Mouse (Mus musculus) spleen, postnatal 14 days (tissue): ENCODE measurements around the gene Rce1.
"Not testable (repeated sequence)": the region's sequence is repeated elsewhere in the genome, so short reads cannot be mapped to it uniquely, and the experiment has no call there.

Experiments
- DNase-seq, 2 experiments: peaks; one replicate each; pipeline ENCODE4 v3.0.0; 2021 to 2022; ENCODE audit warnings: low spot score in 2 of 2

Rce1 gene

DNA sequence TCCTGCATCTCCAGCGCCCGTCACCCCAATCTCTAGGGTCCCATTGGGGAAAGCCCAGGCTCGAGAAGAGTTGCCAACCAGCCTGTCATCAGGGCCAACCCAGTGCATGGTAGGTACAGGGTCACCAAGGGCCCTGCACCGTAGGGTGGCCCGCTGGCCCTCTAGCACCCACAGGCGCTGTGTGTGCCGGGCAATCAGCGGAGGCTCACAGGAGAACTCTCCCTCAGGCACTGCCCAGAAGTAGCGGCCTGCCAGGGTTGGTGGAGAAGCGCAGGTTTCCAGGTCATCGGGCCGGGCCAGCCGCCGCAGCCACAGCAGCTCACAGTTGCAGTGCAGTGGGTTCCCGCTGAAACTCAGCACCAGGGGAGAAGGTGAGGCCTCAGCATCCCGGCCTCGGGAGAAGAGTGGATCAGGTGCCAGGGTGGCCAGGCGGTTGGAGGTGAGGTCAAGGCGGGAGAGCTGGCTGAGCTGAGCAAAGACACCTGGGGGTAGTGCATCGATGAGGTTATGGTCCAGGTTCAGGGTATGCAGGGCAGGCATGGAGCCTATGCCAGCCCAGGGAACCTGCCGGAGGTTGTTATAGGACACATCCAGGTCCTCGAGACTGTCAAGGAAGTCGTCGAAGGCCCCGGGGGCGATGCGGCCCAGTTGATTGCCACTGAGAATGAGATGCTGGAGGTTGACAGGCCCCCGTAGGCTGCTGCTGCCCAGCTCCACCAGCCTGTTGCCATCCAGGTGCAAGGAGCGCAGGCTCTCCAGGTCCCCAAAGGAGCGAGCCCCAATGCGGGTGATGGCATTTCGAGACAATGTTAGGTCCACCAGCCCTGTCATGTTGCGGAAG lies 11.8 kb downstream of the Rce1 start:
- no peak for DNase-seq

DNA sequence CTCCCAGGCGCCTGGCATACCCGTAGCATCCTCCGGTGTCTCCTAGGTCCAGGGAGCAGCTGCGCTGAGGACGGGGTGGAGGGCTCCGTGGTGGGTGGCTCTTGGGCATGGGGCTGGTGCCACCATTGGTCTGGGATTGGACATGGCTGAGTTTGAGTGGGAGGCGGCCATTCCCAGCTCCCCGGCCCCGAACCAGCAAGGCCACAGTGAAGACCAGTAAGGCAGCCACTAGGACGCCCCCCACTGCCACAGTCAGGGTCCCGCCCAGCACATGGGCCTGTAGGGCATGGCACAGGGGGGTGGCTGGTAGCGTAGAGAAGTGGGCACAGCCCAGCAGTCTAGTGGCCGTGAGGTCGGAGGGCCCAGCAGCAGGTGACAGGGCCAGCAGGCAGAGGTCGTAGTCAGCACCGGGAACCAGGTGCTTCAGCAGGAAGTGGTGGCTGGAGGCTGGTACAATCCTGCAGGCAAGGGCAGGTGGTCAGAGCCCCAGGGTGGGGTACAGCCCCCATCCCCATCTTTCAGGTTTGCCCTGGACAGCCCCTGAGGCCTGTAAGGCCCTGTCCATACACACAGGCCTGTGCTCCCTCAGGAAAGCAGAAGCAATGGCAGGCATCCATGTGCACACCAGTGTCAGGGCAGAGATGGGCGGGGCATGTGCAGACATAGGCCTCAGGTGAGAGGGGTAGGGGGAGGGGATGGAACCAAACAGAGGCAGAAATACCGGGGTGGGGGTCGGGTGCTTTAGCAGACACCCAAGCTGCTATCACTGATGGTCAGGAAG lies 13.1 kb downstream of the Rce1 start:
- DNase-seq, result no peak

DNA sequence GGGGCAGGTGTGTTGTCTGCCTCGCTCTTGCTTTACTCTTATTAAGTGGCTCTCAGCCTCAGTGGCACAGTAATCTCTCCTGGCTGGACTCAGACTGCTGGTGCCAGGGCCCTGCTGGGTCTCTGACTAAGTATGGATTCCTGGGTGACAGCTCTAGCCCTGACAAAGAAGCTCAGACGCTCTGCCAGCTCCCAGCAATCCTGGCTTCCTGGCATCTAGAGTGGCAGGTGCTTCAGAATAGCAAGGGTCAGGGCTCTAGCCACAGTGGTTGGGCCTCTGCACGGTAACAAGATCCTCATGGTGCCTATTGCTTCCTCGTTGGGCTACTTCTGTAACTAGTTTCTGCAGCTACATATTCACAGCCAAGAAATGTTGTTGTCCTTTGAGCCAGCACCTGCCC lies 15.3 kb downstream of the Rce1 start:
- no peak for DNase-seq

DNA sequence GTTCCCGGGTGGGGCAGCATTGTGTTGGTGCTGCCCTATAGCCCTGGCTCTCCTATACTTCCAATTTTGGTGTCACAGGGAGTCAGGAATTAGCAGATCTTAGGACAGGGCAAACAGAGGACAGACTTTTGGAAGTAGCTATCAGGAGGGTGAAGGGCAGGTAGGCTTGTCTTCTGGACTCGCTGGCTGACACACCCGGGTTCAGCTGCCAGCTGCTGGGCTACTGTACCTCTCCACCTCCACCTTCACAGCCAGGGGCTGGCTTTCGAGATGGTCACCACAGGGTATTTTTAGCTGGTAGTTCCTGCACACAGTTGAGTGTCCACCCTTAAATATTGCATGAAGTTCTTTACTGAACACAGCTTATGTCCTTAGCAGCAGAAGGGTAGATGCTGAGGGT lies 16.9 kb downstream of the Rce1 start:
- no peak for DNase-seq

DNA sequence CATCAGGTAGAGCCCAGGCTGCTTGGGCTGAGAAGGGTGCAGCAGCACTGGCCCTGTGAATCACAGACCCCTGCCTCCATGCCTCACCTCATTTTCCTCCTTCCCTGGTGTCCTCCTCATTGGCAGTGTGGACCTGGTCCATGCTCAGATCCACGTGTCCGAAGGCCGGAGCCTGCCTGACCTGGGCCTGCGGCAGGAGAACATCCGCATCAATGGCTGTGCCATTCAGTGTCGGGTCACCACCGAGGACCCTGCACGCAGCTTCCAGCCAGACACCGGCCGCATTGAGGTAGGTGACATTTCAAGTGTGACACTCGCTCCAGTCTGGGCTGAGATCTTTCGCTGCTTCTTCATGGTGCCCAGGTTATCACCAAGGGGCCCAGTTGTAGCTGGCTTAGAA lies 18.0 kb downstream of the Rce1 start:
- no peak for DNase-seq

DNA sequence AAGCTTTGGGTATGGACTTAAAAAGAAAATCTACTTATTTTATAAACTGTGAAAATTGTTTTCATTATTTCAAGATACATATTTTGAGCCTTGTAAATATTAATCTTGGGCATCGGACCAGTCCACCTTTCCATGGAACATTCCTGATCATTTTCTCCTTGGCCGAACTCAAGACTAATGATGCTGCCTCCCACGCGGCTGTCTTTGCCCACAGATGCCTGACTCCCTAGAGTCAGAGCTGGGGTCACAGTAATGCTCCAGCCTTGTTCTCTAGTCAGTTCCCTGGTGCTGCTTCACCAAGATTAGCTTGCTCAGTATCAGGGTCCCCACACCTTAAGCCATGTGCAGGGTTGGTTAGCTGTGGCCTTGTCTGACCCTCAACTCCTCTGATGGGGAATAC lies 19.8 kb downstream of the Rce1 start:
- DNase-seq, result no peak

DNA sequence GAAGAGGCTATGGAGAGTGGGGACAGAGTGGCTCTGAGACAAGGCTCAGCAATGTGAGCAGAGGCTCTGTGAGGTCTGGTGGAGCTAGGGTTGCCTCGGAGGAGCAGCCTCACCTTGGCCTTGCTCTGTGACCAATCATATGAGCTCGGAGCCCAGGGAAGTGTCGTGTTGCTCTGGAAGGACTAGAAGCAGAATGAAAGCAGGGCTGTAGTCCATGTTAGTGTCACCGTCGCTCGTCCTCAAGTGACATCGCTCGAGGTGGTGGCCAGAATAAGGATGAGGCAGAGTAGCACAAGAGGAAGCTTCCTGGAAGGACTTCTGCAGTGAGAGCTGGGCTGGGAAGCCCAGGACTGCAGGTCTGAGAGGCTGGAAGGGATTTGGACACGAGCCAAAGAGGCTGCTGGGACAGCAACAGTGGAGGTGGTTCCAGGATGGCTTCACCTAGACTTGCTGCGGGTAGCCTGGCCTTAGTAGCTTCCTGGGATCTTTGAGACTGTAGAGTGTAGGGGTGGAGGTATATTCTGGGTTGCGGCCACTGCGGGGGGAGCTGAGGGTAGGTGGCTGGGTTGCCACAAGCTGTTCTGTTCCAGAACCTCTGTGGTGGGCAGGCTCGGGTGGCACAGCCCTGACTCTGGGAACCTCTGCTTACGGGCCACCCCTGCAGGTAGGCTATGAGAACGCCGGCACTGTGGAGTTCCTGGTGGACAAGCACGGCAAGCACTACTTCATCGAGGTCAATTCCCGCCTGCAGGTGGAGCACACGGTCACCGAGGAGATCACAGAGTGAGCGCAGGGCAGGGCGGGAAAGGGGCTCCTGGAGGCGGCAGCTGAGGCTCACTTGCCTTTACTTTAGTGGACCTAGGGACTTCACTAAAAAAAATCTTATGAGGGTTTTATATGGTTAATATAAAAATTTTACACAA lies 21.4 kb downstream of the Rce1 start:
- DNase-seq, result peak in 1 of 2 experiments; percentile 28

DNA sequence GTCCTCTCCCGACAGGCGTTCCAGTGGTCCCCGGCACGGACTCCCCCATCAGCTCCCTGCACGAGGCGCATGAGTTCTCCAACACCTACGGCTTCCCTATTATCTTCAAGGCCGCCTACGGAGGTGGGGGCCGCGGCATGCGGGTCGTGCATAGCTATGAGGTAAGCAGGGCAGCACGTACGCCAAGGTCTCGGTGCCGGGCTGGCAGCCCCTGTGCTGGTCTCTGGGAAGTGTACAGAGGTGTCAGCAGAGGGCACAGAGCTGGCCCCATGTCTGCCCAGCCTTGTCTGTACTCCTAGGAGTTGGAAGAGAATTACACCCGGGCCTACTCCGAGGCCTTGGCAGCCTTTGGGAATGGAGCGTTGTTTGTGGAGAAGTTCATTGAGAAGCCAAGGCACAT lies 23.0 kb downstream of the Rce1 start:
- no peak for DNase-seq

DNA sequence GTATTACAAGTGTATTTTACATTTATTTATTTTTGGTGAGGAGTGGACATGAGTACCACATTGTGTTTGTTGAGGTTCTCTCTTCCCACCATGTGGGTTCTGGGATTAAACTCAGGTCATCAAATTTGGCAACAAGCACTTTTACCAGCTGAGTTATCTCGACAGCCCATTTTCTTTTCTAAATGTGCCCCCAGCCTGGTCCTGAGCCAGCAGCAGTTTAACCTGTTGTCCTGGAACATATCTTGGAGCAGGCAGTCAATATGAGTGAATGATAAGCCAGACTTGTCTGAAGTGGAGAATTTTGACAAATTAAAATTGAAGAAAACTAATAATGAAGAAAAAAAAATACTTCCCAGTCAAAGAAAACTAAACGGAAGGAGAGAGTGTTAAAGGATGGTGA lies 29.4 kb downstream of the Rce1 start:
- DNase-seq, result no peak

DNA sequence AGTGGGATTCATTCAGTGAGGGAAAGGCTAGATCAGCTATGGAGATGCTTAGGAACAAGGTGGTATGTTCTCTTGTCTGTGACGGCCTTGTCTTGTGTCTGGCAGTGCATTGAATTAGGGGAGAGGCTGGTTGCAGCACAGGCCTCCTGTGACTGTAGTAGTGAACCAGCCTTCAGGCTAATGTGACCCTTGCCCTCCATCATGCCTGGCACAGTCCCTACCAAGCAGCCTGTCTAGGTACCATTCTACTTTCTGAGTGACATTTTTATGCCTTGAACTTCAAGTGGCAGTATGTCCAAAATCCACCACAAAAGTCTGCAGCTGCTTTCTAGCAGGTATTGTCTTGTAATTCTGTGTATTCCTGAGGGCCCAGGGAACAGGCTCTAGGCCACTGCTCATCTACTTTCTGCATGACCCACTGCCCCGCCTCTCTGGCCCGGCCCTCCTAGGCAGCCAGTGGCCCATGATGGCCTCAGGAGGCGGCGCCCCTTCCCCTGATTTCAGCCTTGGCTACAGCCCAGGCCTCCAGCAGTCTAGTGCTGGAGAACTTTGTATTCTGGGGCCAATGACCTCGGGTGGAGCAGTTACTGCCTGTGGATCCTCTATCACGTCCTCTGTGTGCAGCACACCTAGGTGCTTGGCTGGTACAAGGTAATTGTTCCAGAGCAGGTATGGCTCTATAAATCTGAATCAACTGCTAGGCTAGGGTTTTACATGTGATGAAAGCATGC lies 31.5 kb downstream of the Rce1 start:
- DNase-seq, result no peak

DNA sequence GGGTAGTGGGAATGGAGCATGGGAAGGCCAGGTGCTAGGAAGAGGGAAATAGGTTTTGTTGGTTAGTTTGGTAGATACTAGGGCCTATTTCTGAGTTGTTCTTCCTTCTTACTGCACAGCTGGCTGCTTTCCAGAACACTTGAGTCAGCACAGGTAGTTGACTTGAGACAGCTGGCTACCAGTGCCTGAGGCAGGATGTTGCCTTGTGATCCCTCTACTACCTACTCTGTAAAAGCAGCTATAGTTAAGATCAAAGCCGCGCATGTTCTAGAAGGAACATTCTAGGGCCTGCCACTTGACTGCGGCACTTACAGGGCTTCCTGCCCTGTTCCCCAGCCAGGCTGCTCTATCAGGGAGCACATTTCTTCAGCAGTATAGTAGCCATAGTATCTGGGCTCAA lies 35.4 kb downstream of the Rce1 start:
- no peak for DNase-seq

DNA sequence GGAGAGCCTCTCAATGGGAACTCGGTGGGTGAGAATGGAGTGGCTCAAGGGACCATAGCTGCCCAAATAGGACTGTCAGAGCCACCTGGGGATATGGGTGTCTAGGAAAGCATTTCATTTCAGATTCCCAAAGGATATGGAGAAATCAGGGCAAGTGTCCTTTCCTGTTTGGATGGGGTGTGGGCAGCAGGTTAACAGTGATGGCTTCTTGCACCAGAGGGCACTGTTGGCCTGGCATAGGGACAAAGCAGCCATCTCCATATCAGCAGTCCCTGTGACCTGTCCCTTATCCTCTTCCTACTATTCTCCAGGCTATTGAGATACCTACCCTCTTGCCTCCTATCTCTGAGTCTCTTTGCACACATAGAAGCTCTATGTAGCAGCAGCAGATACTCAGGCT lies 36.4 kb downstream of the Rce1 start:
- DNase-seq, result no peak

DNA sequence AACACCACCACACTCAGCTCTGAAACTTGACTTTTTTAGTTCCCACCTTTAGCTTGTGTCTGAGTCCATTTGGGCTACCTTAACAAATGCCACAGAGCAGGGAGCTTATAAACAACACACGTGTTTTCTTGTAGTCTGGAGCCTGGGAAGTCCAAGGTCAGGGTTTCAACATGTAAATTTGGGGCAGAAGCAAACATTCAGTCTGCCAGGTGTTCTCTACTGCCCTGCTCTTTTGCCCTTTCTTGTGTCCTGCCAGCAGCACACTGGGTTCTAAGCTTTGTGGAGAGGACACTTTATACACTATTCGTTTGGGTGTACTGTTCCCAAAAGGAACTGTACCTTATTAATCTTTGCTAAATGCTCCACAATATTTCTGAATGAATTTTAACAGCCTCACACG lies 37.0 kb downstream of the Rce1 start:
- DNase-seq, result no peak

DNA sequence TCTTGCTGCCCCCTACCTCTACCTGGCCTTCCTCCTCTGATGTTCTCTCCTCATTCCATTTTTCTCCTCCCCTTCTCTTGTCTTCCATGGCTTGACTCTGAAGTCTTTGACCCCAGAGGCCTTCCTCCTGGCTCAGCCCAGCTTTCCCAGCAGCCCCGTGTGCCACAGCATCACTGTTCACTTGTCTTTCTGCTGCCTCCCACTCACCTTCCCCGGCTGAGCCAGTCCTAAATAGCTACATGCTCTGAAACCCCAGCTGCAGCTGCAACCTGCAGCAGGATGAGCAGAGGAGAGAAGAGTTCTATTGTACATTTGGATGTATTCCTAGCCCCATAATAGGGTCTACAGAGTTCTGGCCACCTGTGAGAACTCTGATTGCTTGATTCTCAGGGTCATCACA lies 38.0 kb downstream of the Rce1 start:
- no peak for DNase-seq

DNA sequence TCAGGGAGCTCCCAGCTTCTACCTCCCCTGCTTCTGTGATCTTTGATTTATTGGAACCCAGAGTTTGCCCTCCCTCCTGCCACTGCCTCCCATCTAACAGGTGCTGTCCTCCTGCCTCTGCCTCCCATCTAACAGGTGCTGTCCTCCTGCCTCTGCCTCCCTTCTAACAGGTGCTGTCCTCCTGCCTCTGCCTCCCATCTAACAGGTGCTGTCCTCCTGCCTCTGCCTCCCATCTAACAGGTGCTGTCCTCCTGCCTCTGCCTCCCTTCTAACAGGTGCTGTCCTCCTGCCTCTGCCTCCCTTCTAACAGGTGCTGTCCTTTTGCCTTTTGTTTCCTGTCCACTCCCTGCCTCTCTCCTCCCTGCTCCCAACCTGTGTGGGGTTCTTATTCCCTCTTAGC lies 38.7 kb downstream of the Rce1 start:
- DNase-seq, result not testable (repeated sequence)

DNA sequence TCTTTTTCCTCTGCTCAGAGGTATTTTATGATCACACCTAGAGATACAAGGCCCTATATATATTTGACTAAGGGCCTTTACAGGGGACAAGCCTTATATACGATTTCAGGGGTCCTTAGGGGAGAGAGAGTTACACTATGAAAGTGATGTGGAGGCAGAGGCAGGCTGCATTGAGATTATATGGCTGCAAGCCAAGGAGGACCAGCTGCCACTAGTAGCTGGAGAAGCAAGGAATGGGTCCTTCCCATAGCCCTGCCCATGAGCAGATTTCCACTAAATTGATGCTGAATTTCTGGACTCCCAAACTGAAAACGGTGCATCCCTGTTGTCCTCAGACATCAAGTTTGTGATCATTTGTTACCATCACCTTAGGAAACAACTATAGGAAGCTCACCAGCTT lies 41.6 kb downstream of the Rce1 start:
- no peak for DNase-seq

DNA sequence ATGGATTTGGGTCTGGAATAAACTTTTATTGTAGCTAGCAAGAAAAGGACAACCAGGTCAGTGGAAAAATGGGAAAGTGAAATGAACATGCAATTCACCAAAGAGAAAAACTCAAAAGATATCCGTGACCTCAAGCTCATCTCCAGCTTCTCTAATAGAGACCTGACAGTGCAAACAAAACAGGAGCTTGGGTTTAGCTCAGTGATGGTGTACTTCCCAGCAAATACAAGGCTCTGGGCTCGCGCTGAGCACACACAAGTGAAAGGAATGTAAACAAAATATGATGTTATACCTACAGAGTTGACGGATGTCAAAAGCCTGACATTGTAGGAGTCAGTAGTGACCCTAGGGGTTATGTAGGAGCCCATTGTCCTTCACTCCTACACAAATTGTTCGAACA lies 46.1 kb downstream of the Rce1 start:
- DNase-seq, result no peak

DNA sequence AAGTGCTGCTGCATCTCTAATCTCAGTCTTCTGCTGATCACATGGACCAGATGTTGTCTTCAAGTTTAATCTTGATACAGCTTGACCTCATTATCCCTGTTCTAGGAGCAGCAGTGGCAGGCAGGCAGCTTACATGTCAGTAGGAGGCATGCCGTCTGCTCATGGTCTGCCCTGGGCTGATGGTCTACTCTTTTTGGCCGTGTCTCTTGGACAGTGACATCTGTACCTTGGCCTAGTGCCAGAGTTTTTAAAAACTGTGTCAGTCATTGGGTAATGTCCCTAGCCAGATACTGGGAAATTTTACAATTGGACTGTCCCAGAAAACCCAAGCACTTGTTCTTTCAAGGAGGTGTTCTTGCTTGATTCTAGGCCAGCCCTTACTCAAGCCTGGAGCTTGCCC lies 46.6 kb downstream of the Rce1 start:
- DNase-seq, result no peak

DNA sequence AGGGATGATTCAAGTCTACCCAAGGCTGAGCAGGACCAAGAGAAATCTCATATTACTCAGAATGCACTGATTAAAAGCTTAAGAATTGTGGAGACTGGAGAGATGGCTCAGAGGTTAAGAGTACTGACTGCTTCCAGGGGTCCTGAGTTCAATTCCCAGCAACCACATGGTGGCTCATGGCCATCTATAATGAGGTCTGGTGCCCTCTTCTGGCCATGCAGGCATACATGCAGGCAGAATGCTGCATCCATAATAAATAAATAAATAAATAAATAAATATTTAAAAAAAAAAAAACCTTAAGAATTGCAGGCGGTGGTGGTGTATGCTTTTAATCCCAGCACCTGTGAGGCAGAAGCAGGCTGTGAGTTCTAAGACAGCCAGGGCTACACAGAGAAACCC lies 52.2 kb downstream of the Rce1 start:
- no peak for DNase-seq
